Mouse (Mus musculus): ENCODE measurements around the gene Tjp3. TPM values are rescaled to one million over a fixed set of nuclear protein-coding genes. Genes with fewer than 3 reads are reported as not detected.
"Not testable (repeated sequence)": the region's sequence is repeated elsewhere in the genome, so short reads cannot be mapped to it uniquely, and the experiment has no call there.

Tjp3 gene
- total RNA-seq, 2 experiments from 2014 or later: not detected

DNA sequence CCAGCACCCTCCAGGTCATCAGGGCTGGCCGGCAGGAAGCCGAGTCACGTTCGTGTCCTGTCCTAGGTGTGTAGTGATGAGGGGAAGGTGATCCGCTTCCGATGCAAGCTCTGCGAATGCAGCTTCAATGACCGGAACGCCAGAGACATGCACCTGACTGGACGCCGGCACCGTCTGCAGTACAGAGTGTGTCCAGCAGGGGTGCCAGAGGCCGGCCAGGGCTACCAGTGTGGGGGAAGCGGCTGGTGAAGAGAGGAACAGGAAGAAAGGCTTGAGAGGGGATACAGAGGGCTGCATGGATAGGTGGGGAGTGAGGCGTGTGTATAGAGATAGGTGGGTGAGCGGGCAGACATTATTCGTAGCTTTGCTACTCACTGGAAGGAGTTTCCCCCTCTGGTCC, 46.8 kb downstream of the Tjp3 start:
- no peak for DNase-seq (ENCODE audit: low spot score)
- intact Hi-C loops (cut with DNase I): no loop called here

DNA sequence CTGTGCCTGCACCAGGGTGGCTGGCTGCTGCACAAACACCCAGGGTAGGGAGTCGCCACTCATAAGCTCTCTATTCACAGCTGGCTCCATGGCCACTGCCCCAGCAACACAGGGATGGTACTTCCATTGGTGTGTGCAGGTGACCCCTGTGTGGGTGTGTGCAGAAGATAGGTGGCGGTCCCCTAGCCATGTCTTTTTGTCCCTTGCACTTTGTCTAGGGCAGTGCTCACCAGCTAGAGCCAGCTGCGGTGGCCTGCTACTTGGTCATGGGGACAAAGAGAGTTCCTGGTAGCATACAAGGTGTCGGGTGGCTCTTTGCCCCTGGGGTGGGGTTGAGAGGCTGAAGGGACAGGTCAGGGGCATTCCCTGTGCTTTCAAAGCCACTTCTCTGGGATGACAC, 47.2 kb downstream of the Tjp3 start:
- intact Hi-C loops (cut with DNase I): no loop called here
- no peak for DNase-seq (ENCODE audit: low spot score)

GRCm38 (mm10) chr10:81242021-81242420, 49.4 kb downstream of the Tjp3 start:
- DNase-seq (ENCODE audit: low spot score): no peak
- intact Hi-C loops (cut with DNase I): no loop called here

DNA sequence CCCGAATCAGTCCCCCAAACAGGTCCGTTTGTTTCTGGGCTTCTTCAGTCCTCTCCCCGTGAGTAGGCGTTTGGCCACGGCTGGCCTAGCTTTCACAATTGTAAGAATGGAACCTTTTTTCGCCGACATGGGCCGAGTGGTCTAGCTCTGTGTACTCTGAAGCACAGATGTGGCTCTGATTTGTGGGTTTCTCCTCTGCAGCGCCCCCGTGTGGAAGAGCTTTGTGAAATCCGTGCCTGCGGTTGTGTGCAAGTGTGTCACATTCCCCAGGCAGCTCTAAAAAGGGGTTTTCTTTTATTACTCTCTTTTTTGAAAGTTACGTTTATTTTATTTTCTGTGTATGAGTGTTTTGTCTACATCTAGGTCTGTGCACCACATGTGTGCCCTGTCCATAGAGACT, 50.5 kb downstream of the Tjp3 start:
- intact Hi-C loops (cut with DNase I): no loop called here
- DNase-seq (ENCODE audit: low spot score): no peak

- no peak for DNase-seq (ENCODE audit: low spot score)
- intact Hi-C loops (cut with DNase I): no loop called here
Observed at GRCm38 (mm10) chr10:81238618-81239017, 52.8 kb downstream of the Tjp3 start.

DNA sequence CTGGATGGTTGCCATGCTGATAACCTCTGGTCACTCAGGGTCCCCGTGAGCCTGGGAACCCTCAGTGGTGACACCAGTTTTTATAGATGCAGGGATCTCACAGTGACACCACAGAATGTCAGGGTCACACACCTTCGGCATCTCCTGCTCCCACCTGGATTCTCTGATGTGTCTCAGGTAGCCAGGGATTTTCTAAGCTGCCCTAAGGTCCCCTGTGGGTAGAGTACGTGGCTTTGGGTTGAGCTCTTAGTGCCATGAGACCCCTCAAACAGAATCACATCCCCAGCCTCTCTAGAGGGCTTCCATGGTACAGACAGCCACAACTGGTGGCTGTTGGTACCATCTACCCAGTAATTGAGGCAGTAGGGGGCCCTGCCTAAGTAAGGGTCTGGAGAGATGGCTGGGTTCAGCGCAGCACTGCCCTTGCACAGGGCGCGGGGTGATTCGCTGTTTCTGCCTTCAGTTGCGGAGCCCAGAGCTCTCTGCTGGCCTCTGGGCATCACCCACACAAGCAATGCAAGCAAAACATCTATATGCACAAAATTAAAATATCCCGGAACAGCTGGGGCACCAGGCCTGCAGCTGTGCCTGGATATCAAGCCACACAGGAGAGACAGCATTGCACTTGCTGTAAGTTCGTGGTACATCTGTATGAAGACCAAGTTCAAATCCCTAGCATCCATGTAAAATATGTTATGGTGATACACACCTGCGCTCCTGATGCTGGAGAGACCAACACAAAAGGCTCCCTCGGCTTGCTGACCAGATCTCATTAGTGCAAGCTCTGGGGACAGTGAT, 54.7 kb downstream of the Tjp3 start:
- DNase-seq (ENCODE audit: low spot score): no peak
- intact Hi-C loops (cut with DNase I): no loop called here

DNA sequence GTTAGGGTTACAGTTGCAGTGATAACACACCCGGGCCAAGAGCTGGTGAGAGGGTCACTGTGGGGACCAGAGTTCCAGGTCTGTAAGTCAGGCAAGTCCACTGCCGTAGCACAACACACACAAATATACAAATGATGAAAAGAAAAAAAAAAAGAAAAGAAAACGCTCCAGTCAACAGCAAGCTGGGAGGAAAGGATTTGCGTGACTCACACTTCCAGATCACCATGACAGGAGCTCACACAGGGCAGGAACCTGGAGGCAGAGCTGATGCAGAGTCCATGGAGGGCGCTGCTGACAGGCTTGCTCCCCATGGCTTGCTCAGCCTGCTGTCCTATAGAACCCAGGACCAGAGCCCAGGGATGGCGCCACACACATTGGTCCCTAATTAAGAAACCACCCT, 57.2 kb downstream of the Tjp3 start:
- intact Hi-C loops (cut with DNase I): no loop called here
- no peak for DNase-seq (ENCODE audit: low spot score)

GRCm38 (mm10) chr10:81233226-81233585, 58.2 kb downstream of the Tjp3 start:
- DNase-seq (ENCODE audit: low spot score): no peak
- intact Hi-C loops (cut with DNase I): no loop called here

- intact Hi-C loops (cut with DNase I): no loop called here
- DNase-seq (ENCODE audit: low spot score): peak; percentile 75
Observed at GRCm38 (mm10) chr10:81232580-81233225, 58.7 kb downstream of the Tjp3 start, which contains the start of gene Zfr2. Gene Zfr2, plus strand, starts transcription at chr10:81233155.

- intact Hi-C loops (cut with DNase I): no loop called here
- DNase-seq (ENCODE audit: low spot score): no peak
Observed at GRCm38 (mm10) chr10:81231436-81231835, 59.9 kb downstream of the Tjp3 start.

DNA sequence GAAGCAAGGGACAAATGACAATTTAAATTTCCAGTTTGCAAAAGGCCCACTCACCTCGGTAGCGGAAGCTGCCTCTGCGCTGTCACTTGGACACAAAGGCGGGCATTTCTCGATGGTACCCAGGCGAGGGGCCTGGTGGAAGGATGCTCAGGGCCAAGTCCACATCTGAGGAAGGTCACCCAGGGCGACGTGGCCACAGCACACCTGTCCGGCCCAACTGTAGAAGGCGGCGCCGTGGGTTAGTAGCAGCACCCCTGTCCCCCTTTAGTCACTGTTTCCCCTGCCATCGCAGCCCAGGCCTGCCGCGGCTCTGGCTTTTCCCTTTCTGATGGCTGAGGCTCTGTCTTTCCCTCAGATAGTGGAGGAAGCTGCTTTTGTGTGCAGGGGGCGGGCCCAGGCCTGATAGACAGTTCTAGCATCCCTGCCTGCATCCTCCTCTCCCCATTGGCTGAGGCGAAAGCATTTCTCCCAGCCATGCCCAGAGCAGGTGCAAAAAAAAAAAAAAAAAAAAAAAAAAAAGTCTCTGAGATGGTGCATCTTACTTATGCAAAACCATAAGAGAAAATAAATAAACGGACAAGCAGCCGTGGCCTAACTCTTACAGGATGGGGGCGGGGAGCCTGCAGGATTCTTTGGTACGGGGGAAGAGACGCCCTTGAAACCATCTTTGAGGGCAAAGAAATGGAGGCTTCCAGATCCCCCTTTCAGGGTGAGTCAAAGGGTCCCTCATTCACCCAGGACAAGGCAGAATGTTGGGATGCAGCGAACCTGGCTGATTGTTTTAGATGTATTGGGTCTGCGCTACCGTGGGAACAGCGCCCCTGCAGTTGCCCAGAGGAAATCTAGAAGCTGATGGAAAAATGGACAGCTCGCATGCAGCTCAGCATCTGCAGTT, 60.7 kb downstream of the Tjp3 start, which contains the start of gene Atcay:
Gene Atcay (minus strand): TSS at position 396 of the 895 bp plus-strand sequence.
- no peak for DNase-seq (ENCODE audit: low spot score)
- intact Hi-C loops (cut with DNase I): no loop called here

- no peak for DNase-seq (ENCODE audit: low spot score)
Observed at GRCm38 (mm10) chr10:81229735-81230437, 61.5 kb downstream of the Tjp3 start.

DNA sequence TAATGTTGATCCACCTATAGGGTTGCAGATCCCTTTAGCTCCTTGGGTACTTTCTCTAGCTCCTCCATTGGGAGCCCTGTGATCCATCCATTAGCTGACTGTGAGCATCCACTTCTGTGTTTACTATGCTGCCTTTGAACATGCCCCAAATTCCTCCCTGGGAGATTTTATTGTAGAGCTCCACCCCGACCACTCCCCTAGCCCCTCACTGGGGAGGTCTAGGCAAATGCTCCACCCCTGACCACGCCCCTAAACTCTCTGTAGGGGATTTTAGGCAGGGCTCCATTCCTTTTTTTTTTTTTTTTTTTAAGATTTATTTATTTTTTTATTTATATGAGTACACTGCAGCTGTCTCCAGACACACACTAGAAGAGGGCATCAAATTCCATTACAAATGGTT, 67.7 kb downstream of the Tjp3 start:
- intact Hi-C loops (cut with DNase I); DNase-seq (ENCODE audit: low spot score): not testable (repeated sequence)

More at GRCm38 (mm10) chr10:81229735-81230437, 61.5 kb downstream of the Tjp3 start:
- intact Hi-C loops (cut with DNase I): no loop called here

Small RNA genes within 50 kb of the gene (microRNA-seq; reads per million reads assigned to microRNA genes)
- 41.7 reads per million, percentile 47 among the genes with 10 or more reads in this experiment for gene Mir3057

Other genes with a start within 250 kb of the Tjp3 start
- 10 to 100 TPM; 86.7 to 93.2 TPM for gene Sgta, start 231.4 kb downstream of the Tjp3 start, total RNA-seq (2021)
- gene Thop1, start 221.5 kb downstream of the Tjp3 start, total RNA-seq (2021): 10 to 100 TPM; 12.3 to 13.2 TPM
- 1 to 10 TPM in 1 of 2 experiments, under 1 TPM in 1; 0.87 to 1.2 TPM for gene Creb3l3, start 192.7 kb downstream of the Tjp3 start, total RNA-seq (2021)
- 100 to 1,000 TPM; 122 to 123 TPM for gene Map2k2, start 185.7 kb downstream of the Tjp3 start, total RNA-seq (2021)
- 10 to 100 TPM; 34.5 to 42.2 TPM for gene Zbtb7a, start 156.4 kb downstream of the Tjp3 start, total RNA-seq (2021)
- 10 to 100 TPM; 15.6 to 17.4 TPM for gene Pias4, start 123.7 kb downstream of the Tjp3 start, total RNA-seq (2021)
- 1,000 to 10,000 TPM in 1 of 2 experiments, 100 to 1,000 TPM in 1; 925 to 1,035 TPM for gene Eef2, start 115.0 kb downstream of the Tjp3 start, total RNA-seq (2021)
- gene Dapk3, start 108.6 kb downstream of the Tjp3 start, total RNA-seq (2021): 10 to 100 TPM; 26.4 to 28.7 TPM
- gene 4930442H23Rik, start 107.7 kb downstream of the Tjp3 start, total RNA-seq (2021): not detected
- 10 to 100 TPM in 1 of 2 experiments, 1 to 10 TPM in 1; 6.9 to 13.4 TPM for gene Nmrk2, start 89.5 kb downstream of the Tjp3 start, total RNA-seq (2021)
- under 1 TPM; 0.05 to 0.06 TPM for gene Atcay, start 60.7 kb downstream of the Tjp3 start, total RNA-seq (2021)
- 1 to 10 TPM; 2.2 to 2.8 TPM for gene Zfr2, start 58.4 kb downstream of the Tjp3 start, total RNA-seq (2021)
- gene Matk, start 38.6 kb downstream of the Tjp3 start, total RNA-seq (2021): under 1 TPM; 0.42 to 0.61 TPM
- 10 to 100 TPM; 93.8 to 96.6 TPM for gene Mrpl54, start 24.6 kb downstream of the Tjp3 start, total RNA-seq (2021)
- gene Apba3, start 24.6 kb downstream of the Tjp3 start, total RNA-seq (2021): 100 to 1,000 TPM in 1 of 2 experiments, 10 to 100 TPM in 1; 98.4 to 123 TPM
- 10 to 100 TPM; 30.0 to 33.7 TPM for gene Pip5k1c, start 1.4 kb upstream of the Tjp3 start, total RNA-seq (2021)
- gene Cactin, start 29.5 kb upstream of the Tjp3 start, total RNA-seq (2021): 10 to 100 TPM; 13.5 to 16.6 TPM
- 1 to 10 TPM; 4.8 to 5.7 TPM for gene Tbxa2r, start 37.1 kb upstream of the Tjp3 start, total RNA-seq (2021)
- 1 to 10 TPM; 4.8 to 5.4 TPM for gene Gipc3, start 51.7 kb upstream of the Tjp3 start, total RNA-seq (2021)
- gene Hmg20b, start 58.9 kb upstream of the Tjp3 start, total RNA-seq (2021): 10 to 100 TPM; 68.7 to 70.2 TPM
- 10 to 100 TPM; 12.5 to 13.7 TPM for gene Mfsd12, start 65.9 kb upstream of the Tjp3 start, total RNA-seq (2021)
- 1 to 10 TPM in 1 of 2 experiments, under 1 TPM in 1; 0.78 to 1.2 TPM for gene 4930404N11Rik, start 74.2 kb upstream of the Tjp3 start, total RNA-seq (2021)
- gene Fzr1, start 86.9 kb upstream of the Tjp3 start, total RNA-seq (2021): 10 to 100 TPM; 27.7 to 32.3 TPM
- gene Dohh, start 92.8 kb upstream of the Tjp3 start, total RNA-seq (2021): 10 to 100 TPM; 52.0 to 56.2 TPM
- gene Gm48551, start 92.9 kb upstream of the Tjp3 start, total RNA-seq (2021): under 1 TPM; 0.61 to 0.78 TPM
- under 1 TPM in 1 of 2 experiments, not detected in 1; 0.70 TPM for gene Gm48552, start 97.4 kb upstream of the Tjp3 start, total RNA-seq (2021)
- gene Smim24, start 101.5 kb upstream of the Tjp3 start, total RNA-seq (2021): 1 to 10 TPM; 2.0 TPM
- 100 to 1,000 TPM; 110 to 130 TPM for gene Nfic, start 164.1 kb upstream of the Tjp3 start, total RNA-seq (2021)
- gene Celf5, start 191.1 kb upstream of the Tjp3 start, total RNA-seq (2021): under 1 TPM; 0.17 to 0.47 TPM
- gene Ncln, start 204.8 kb upstream of the Tjp3 start, total RNA-seq (2021): 10 to 100 TPM; 65.3 to 65.6 TPM
- gene S1pr4, start 208.6 kb upstream of the Tjp3 start, total RNA-seq (2021): 1 to 10 TPM; 1.0 to 1.1 TPM
- 1 to 10 TPM in 1 of 2 experiments, under 1 TPM in 1; 0.81 to 1.0 TPM for gene Gna15, start 232.6 kb upstream of the Tjp3 start, total RNA-seq (2021)